Mouse (Mus musculus) hindbrain, embryonic 14.5 days (tissue): ENCODE data around the gene Cbr4. TPM values are rescaled to one million over a fixed set of nuclear protein-coding genes. Genes with fewer than 3 reads are reported as not detected.
A peak's percentile ranks its signal among the peaks of the same experiment; 100 is the strongest.

Experiments used
- ATAC-seq: fragments of 200-750 bp; cut with Nextera tagmentation; 2 replicates; pipeline ENCODE4 v1.8.0; 2017; ENCODE audit warnings: moderate number of reproducible peaks, mild to moderate bottlenecking, moderate TSS enrichment, moderate library complexity; ENCODE audit not compliant: low FRiP score
- DNase-seq: peaks from one replicate; pipeline ENCODE4 v3.0.0-alpha.2; 2015; ENCODE audit warnings: low spot score
- H3K27ac ChIP-seq: fragments of 300-500 bp; sonication (generic); 2 replicates; pipeline ENCODE4 v1.5.1; 2014; ENCODE audit warnings: mild to moderate bottlenecking, moderate library complexity
- H3K27me3 ChIP-seq: fragments of 300-500 bp; sonication (generic); 2 replicates; pipeline ENCODE4 v1.6.1; 2014; ENCODE audit warnings: mild to moderate bottlenecking, low read length, mixed read lengths; ENCODE audit not compliant: control insufficient read depth, insufficient read depth
- H3K36me3 ChIP-seq: fragments of 300-500 bp; sonication (generic); replicated peaks from 2 replicates; pipeline ENCODE4 v1.6.1; 2014; ENCODE audit not compliant: control insufficient read depth, insufficient read depth
- H3K4me1 ChIP-seq: fragments of 300-500 bp; sonication (generic); replicated peaks from 2 replicates; pipeline ENCODE4 v1.6.1; 2014; ENCODE audit warnings: antibody characterized with exemption, low read length, mixed read lengths; ENCODE audit not compliant: control insufficient read depth, insufficient read depth
- H3K4me2 ChIP-seq: fragments of 300-500 bp; sonication (generic); replicated peaks from 2 replicates; pipeline ENCODE4 v1.6.1; 2014; ENCODE audit warnings: mild to moderate bottlenecking, moderate library complexity
- H3K4me3 ChIP-seq: fragments of 300-500 bp; sonication (generic); replicated peaks from 2 replicates; pipeline ENCODE4 v1.5.1; 2014; ENCODE audit warnings: mild to moderate bottlenecking, low read length
- H3K9ac ChIP-seq: fragments of 300-500 bp; sonication (generic); 2 replicates; pipeline ENCODE4 v1.6.1; 2014
- H3K9me3 ChIP-seq: fragments of 300-500 bp; sonication (generic); 2 replicates; pipeline ENCODE4 v1.6.1; 2016; ENCODE audit warnings: low read length; ENCODE audit not compliant: control insufficient read depth
- WGBS: fragments of 180-500 bp; shearing (Covaris S2); extraction: QIAGEN DNeasy Blood & Tissue Kit; methylation state at CpG from one replicate; pipeline ENCODE4 v1.1.7; 2014; 5-methylcytosine and 5-hydroxymethylcytosine counted together
- polyA plus RNA-seq: library from polyadenylated mRNA; unstranded; fragments of >200 nt; fragmentation: Nextera tagmentation; extraction: Ambion mirVana; gene quantifications from 2 replicates; pipeline ENCODE4 v1.2.1, GENCODE M21; 2014

Gene Cbr4
- polyA plus RNA-seq, 1 experiment from 2014 or later, result 22.4 TPM

- 31% methylated on average over 24 of the region's 24 CpGs for WGBS
- no peaks in the 10 kb centered on the region for H3K27me3 ChIP-seq
- H3K9me3 ChIP-seq, result no peaks in the 10 kb centered on the region
- ATAC-seq, result peak; percentile 58
- H3K27ac ChIP-seq, result peak overlapping the region; percentile 93
- H3K36me3 ChIP-seq, result 0 out of 2 replicates have a peak, but pooled peaks cover 7% of the 10 kb centered on the region
- peaks cover 18% of the 10 kb centered on the region for H3K4me1 ChIP-seq
- H3K9ac ChIP-seq, result peak overlapping the region; percentile 58
- peak overlapping the region; percentile 51 for H3K4me2 ChIP-seq
- peak; percentile 60 for DNase-seq
- H3K4me3 ChIP-seq, result peak overlapping the region; percentile 24
Measured at GRCm38 (mm10) chr8:61515110-61515930, 27.8 kb downstream of the Cbr4 start.

- DNase-seq (peak; percentile 95), ATAC-seq (peak; percentile 92)
- Histone ChIP-seq H3K27ac (peak overlapping the region; percentile 93), H3K36me3 (0 out of 2 replicates have a peak, but pooled peaks cover 7% of the 10 kb centered on the region), H3K9ac (peak overlapping the region; percentile 58), H3K9me3 (no peaks in the 10 kb centered on the region), H3K27me3 (no peaks in the 10 kb centered on the region), H3K4me1 (peaks cover 18% of the 10 kb centered on the region), H3K4me2 (peak overlapping the region; percentile 51), H3K4me3 (peak overlapping the region; percentile 24)
- WGBS, result 13% methylated on average over 25 of the region's 25 CpGs
Measured at GRCm38 (mm10) chr8:61515931-61516744, 28.6 kb downstream of the Cbr4 start.

GRCm38 (mm10) chr8:61516745-61517501, 29.4 kb downstream of the Cbr4 start:
- Histone ChIP-seq H3K4me2 (peak overlapping the region; percentile 51), H3K27me3 (no peaks in the 10 kb centered on the region), H3K36me3 (0 out of 2 replicates have a peak, but pooled peaks cover 7% of the 10 kb centered on the region), H3K4me1 (peaks cover 18% of the 10 kb centered on the region), H3K27ac (peak overlapping the region; percentile 93; the same call in 1 of the 2 replicates), H3K4me3 (no peak overlapping the region), H3K9me3 (no peaks in the 10 kb centered on the region), H3K9ac (0 out of 2 replicates have a peak overlapping the region, but pooled peaks have one; percentile 19)
- WGBS, result 53% methylated on average over 8 of the region's 8 CpGs
- DNase-seq, result no peak
- ATAC-seq, result no peak

GRCm38 (mm10) chr8:61517502-61518185, 30.1 kb downstream of the Cbr4 start:
- 0 out of 2 replicates have a peak, but pooled peaks cover 3% of the 10 kb centered on the region for H3K36me3 ChIP-seq
- ATAC-seq (no peak), DNase-seq (no peak)
- WGBS, result 73% methylated on average over 14 of the region's 14 CpGs
- no peak overlapping the region for H3K9ac ChIP-seq
- no peak overlapping the region for H3K4me2 ChIP-seq
- H3K4me3 ChIP-seq, result no peak overlapping the region
- no peaks in the 10 kb centered on the region for H3K27me3 ChIP-seq
- no peak overlapping the region for H3K27ac ChIP-seq
- no peaks in the 10 kb centered on the region for H3K9me3 ChIP-seq
- peaks cover 18% of the 10 kb centered on the region for H3K4me1 ChIP-seq

- Histone ChIP-seq H3K4me2 (no peak overlapping the region), H3K4me3 (no peak overlapping the region), H3K27me3 (no peaks in the 10 kb centered on the region), H3K27ac (no peak overlapping the region), H3K4me1 (0 out of 2 replicates have a peak, but pooled peaks cover 5% of the 10 kb centered on the region), H3K36me3 (peaks cover 4% of the 10 kb centered on the region; the same call in 1 of the 2 replicates), H3K9ac (no peak overlapping the region), H3K9me3 (no peaks in the 10 kb centered on the region)
- ATAC-seq (no peak; the same call in 1 of the 2 replicates), DNase-seq (peak; percentile 77)
- WGBS, result 15% methylated on average over 1 of the region's 1 CpGs
Measured at GRCm38 (mm10) chr8:61522132-61522531, 34.6 kb downstream of the Cbr4 start.

GRCm38 (mm10) chr8:61527037-61527436, 39.5 kb downstream of the Cbr4 start:
- 94% methylated on average over 14 of the region's 14 CpGs for WGBS
- H3K4me1 ChIP-seq, result no peaks in the 10 kb centered on the region
- no peaks in the 10 kb centered on the region for H3K27me3 ChIP-seq
- H3K4me3 ChIP-seq, result no peak overlapping the region
- peaks cover 4% of the 10 kb centered on the region; the same call in 1 of the 2 replicates for H3K36me3 ChIP-seq
- no peak overlapping the region for H3K4me2 ChIP-seq
- DNase-seq (no peak), ATAC-seq (no peak)
- H3K9ac ChIP-seq, result no peak overlapping the region
- H3K9me3 ChIP-seq, result no peaks in the 10 kb centered on the region
- no peak overlapping the region for H3K27ac ChIP-seq

GRCm38 (mm10) chr8:61528197-61528596, 40.7 kb downstream of the Cbr4 start:
- Histone ChIP-seq H3K27me3 (no peaks in the 10 kb centered on the region), H3K9ac (no peak overlapping the region), H3K4me2 (no peak overlapping the region), H3K4me1 (no peaks in the 10 kb centered on the region), H3K36me3 (peaks cover 4% of the 10 kb centered on the region; the same call in 1 of the 2 replicates), H3K9me3 (no peaks in the 10 kb centered on the region), H3K4me3 (no peak overlapping the region), H3K27ac (no peak overlapping the region)
- ATAC-seq (no peak), DNase-seq (no peak)
- 93% methylated on average over 9 of the region's 9 CpGs for WGBS

- DNase-seq, result no peak
- H3K4me2 ChIP-seq, result no peak overlapping the region
- no peak overlapping the region for H3K4me3 ChIP-seq
- H3K4me1 ChIP-seq, result no peaks in the 10 kb centered on the region
- ATAC-seq, result no peak
- no peaks in the 10 kb centered on the region for H3K27me3 ChIP-seq
- H3K9ac ChIP-seq, result no peak overlapping the region
- no peak overlapping the region for H3K27ac ChIP-seq
- H3K9me3 ChIP-seq, result no peaks in the 10 kb centered on the region
- H3K36me3 ChIP-seq, result peaks cover 4% of the 10 kb centered on the region; the same call in 1 of the 2 replicates
- 69% methylated on average over 6 of the region's 6 CpGs for WGBS
Measured at GRCm38 (mm10) chr8:61528642-61529041, 41.1 kb downstream of the Cbr4 start.
